Mouse (Mus musculus) embryonic fibroblast, embryonic 13.5 days (primary cell): Measurements from ENCODE around the gene Ctnna3.

Experiments
- CTCF ChIP-seq: IDR thresholded peaks from 2 replicates; pipeline ENCODE4 v1.5.1; 2011; ENCODE audit warnings: mild to moderate bottlenecking, control low read depth, low read length, moderate library complexity, borderline replicate concordance; ENCODE audit not compliant: insufficient read depth
- POLR2A ChIP-seq: IDR thresholded peaks from 2 replicates; pipeline ENCODE4 v1.6.1; 2011; ENCODE audit warnings: low read depth, mild to moderate bottlenecking, control low read depth, low read length, moderate library complexity

DNA sequence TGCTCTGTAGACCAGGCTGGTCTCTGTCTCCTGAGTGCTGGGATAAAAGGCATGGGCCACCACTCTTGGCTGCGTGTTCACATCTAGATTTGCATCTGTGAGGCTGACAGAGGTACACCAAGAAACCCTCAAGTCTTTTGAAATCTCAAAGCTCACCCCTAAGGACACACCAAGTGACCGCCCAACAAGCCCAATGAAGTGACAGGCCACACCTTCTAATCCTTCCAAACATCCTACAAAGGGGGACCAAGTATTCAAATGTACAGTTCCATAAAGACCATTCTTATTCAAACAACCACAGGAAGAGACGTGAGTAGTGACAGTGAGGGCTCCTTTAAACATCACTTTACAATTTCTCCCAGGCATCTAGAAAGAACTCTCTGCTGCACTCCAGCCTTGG, 94.1 kb downstream of the Ctnna3 start:
- TF ChIP-seq POLR2A (no peak), CTCF (no peak)
